Mouse (Mus musculus) embryonic facial prominence, embryonic 15.5 days (tissue): ENCODE data around the gene Myo1e. TPM values are rescaled to one million over a fixed set of nuclear protein-coding genes. Genes with fewer than 3 reads are reported as not detected.

ENCODE experiments used
- ATAC-seq: fragments of 200-750 bp; cut with Nextera tagmentation; 2 replicates; pipeline ENCODE4 v1.8.0; 2017; ENCODE audit warnings: low read depth, moderate TSS enrichment; ENCODE audit not compliant: insufficient number of reproducible peaks, low FRiP score, low TSS enrichment
- H3K27ac ChIP-seq: fragments of 300-500 bp; sonication (generic); replicated peaks from 2 replicates; pipeline ENCODE4 v1.5.1; 2015; ENCODE audit warnings: mild to moderate bottlenecking, inconsistent platforms
- H3K27me3 ChIP-seq: fragments of 300-500 bp; sonication (generic); 2 replicates; pipeline ENCODE4 v1.6.1; 2015; ENCODE audit warnings: inconsistent platforms
- H3K36me3 ChIP-seq: fragments of 300-500 bp; sonication (generic); 2 replicates; pipeline ENCODE4 v1.6.1; 2015; ENCODE audit warnings: mild to moderate bottlenecking, inconsistent platforms
- H3K4me1 ChIP-seq: fragments of 300-500 bp; sonication (generic); 2 replicates; pipeline ENCODE4 v1.6.1; 2015; ENCODE audit warnings: inconsistent platforms
- H3K4me2 ChIP-seq: fragments of 300-500 bp; sonication (generic); replicated peaks from 2 replicates; pipeline ENCODE4 v1.6.1; 2015; ENCODE audit warnings: mild to moderate bottlenecking, inconsistent platforms
- H3K4me3 ChIP-seq: fragments of 300-500 bp; sonication (generic); replicated peaks from 2 replicates; pipeline ENCODE4 v1.5.1; 2015; ENCODE audit warnings: mild to moderate bottlenecking, inconsistent platforms
- H3K9ac ChIP-seq: fragments of 300-500 bp; sonication (generic); 2 replicates; pipeline ENCODE4 v1.6.1; 2015; ENCODE audit warnings: inconsistent platforms
- H3K9me3 ChIP-seq: fragments of 300-500 bp; sonication (generic); replicated peaks from 2 replicates; pipeline ENCODE4 v1.6.1; 2016; ENCODE audit warnings: inconsistent platforms
- WGBS: fragments of 180-500 bp; shearing (Covaris S2); methylation state at CpG from one replicate; pipeline ENCODE4 v1.1.7; 2015; 5-methylcytosine and 5-hydroxymethylcytosine counted together
- polyA plus RNA-seq: library from polyadenylated mRNA; unstranded; fragments of >200 nt; fragmentation: Nextera tagmentation; extraction: Ambion mirVana; gene quantifications from 2 replicates; pipeline ENCODE4 v1.2.1, GENCODE M21; 2015

The Myo1e gene
- polyA plus RNA-seq, 1 experiment from 2014 or later: 26.4 TPM

- H3K9ac ChIP-seq: no peak overlapping the region
- H3K36me3 ChIP-seq: no peaks in the 10 kb centered on the region
- no peaks in the 10 kb centered on the region for H3K9me3 ChIP-seq
- H3K27ac ChIP-seq: no peak overlapping the region
- H3K27me3 ChIP-seq: no peaks in the 10 kb centered on the region
- no peak overlapping the region for H3K4me3 ChIP-seq
- H3K4me1 ChIP-seq: peaks cover 6% of the 10 kb centered on the region; the same call in 1 of the 2 replicates
- 68% methylated on average over 4 of the region's 4 CpGs for WGBS
- H3K4me2 ChIP-seq: no peak overlapping the region
- ATAC-seq: no peak
Measured at GRCm38 (mm10) chr9:70270468-70270867, 63.3 kb downstream of the Myo1e start.

GRCm38 (mm10) chr9:70271137-70271536 lies 64.0 kb downstream of the Myo1e start:
- Histone ChIP-seq H3K27ac (0 out of 2 replicates have a peak overlapping the region, but pooled peaks have one; percentile 36), H3K4me1 (peaks cover 6% of the 10 kb centered on the region; the same call in 1 of the 2 replicates), H3K4me2 (no peak overlapping the region), H3K36me3 (no peaks in the 10 kb centered on the region), H3K9ac (no peak overlapping the region), H3K9me3 (no peaks in the 10 kb centered on the region), H3K4me3 (no peak overlapping the region), H3K27me3 (no peaks in the 10 kb centered on the region)
- 61% methylated on average over 7 of the region's 7 CpGs for WGBS
- no peak for ATAC-seq

- Histone ChIP-seq H3K4me1 (peaks cover 6% of the 10 kb centered on the region; the same call in 1 of the 2 replicates), H3K27me3 (no peaks in the 10 kb centered on the region), H3K4me2 (no peak overlapping the region), H3K4me3 (no peak overlapping the region), H3K9me3 (no peaks in the 10 kb centered on the region), H3K9ac (no peak overlapping the region), H3K27ac (0 out of 2 replicates have a peak overlapping the region, but pooled peaks have one; percentile 36), H3K36me3 (no peaks in the 10 kb centered on the region)
- ATAC-seq: no peak
- 90% methylated on average over 9 of the region's 9 CpGs for WGBS
Measured at GRCm38 (mm10) chr9:70271631-70272030, 64.5 kb downstream of the Myo1e start.

- Histone ChIP-seq H3K9me3 (no peaks in the 10 kb centered on the region), H3K9ac (no peak overlapping the region), H3K27ac (no peak overlapping the region), H3K27me3 (no peaks in the 10 kb centered on the region), H3K4me3 (no peak overlapping the region), H3K36me3 (no peaks in the 10 kb centered on the region), H3K4me2 (no peak overlapping the region), H3K4me1 (peaks cover 6% of the 10 kb centered on the region; the same call in 1 of the 2 replicates)
- WGBS: 79% methylated on average over 6 of the region's 6 CpGs
- no peak for ATAC-seq
Measured at GRCm38 (mm10) chr9:70274071-70274470, 66.9 kb downstream of the Myo1e start.

GRCm38 (mm10) chr9:70274476-70274875 lies 67.3 kb downstream of the Myo1e start:
- Histone ChIP-seq H3K27me3 (no peaks in the 10 kb centered on the region), H3K9ac (no peak overlapping the region), H3K4me3 (no peak overlapping the region), H3K27ac (no peak overlapping the region), H3K36me3 (no peaks in the 10 kb centered on the region), H3K4me1 (peaks cover 6% of the 10 kb centered on the region; the same call in 1 of the 2 replicates), H3K9me3 (no peaks in the 10 kb centered on the region), H3K4me2 (no peak overlapping the region)
- ATAC-seq: no peak
- WGBS: 80% methylated on average over 6 of the region's 6 CpGs

- whole genome bisulfite sequencing: 86% methylated on average over 12 of the region's 12 CpGs
- Histone ChIP-seq H3K9me3 (no peaks in the 10 kb centered on the region), H3K4me3 (no peak overlapping the region), H3K4me2 (no peak overlapping the region), H3K9ac (no peak overlapping the region), H3K4me1 (peaks cover 6% of the 10 kb centered on the region; the same call in 1 of the 2 replicates), H3K27me3 (no peaks in the 10 kb centered on the region), H3K27ac (no peak overlapping the region), H3K36me3 (no peaks in the 10 kb centered on the region)
- no peak for ATAC-seq
Measured at GRCm38 (mm10) chr9:70274887-70275555, 67.9 kb downstream of the Myo1e start.

- 89% methylated on average over 3 of the region's 3 CpGs for WGBS
- no peaks in the 10 kb centered on the region for H3K36me3 ChIP-seq
Measured at GRCm38 (mm10) chr9:70277076-70277475, 69.9 kb downstream of the Myo1e start.

GRCm38 (mm10) chr9:70277529-70277982 lies 70.4 kb downstream of the Myo1e start:
- H3K9ac ChIP-seq: no peak overlapping the region
- no peak overlapping the region for H3K27ac ChIP-seq
- no peaks in the 10 kb centered on the region for H3K36me3 ChIP-seq
- 84% methylated on average over 11 of the region's 11 CpGs for WGBS
- no peak overlapping the region for H3K4me3 ChIP-seq
- no peaks in the 10 kb centered on the region for H3K27me3 ChIP-seq
- no peak overlapping the region for H3K4me2 ChIP-seq
- no peaks in the 10 kb centered on the region for H3K9me3 ChIP-seq
- no peak for ATAC-seq
- no peaks in the 10 kb centered on the region for H3K4me1 ChIP-seq

More at GRCm38 (mm10) chr9:70277076-70277475, 69.9 kb downstream of the Myo1e start:
- Histone ChIP-seq H3K4me2 (no peak overlapping the region), H3K27me3 (no peaks in the 10 kb centered on the region), H3K9ac (no peak overlapping the region), H3K27ac (no peak overlapping the region), H3K9me3 (no peaks in the 10 kb centered on the region), H3K4me1 (no peaks in the 10 kb centered on the region), H3K4me3 (no peak overlapping the region)
- no peak for ATAC-seq

GRCm38 (mm10) chr9:70281407-70281806 lies 74.3 kb downstream of the Myo1e start:
- no peak overlapping the region for H3K27ac ChIP-seq
- no peak overlapping the region for H3K4me3 ChIP-seq
- 0 out of 2 replicates have a peak, but pooled peaks cover 3% of the 10 kb centered on the region for H3K4me1 ChIP-seq
- H3K27me3 ChIP-seq: no peaks in the 10 kb centered on the region
- H3K36me3 ChIP-seq: no peaks in the 10 kb centered on the region
- H3K9ac ChIP-seq: no peak overlapping the region
- ATAC-seq: 0 out of 2 replicates have a peak, but pooled peaks have one; percentile 45
- 63% methylated on average over 8 of the region's 8 CpGs for WGBS
- no peaks in the 10 kb centered on the region for H3K9me3 ChIP-seq
- no peak overlapping the region for H3K4me2 ChIP-seq

- Histone ChIP-seq H3K4me3 (no peak overlapping the region), H3K9me3 (no peaks in the 10 kb centered on the region), H3K36me3 (no peaks in the 10 kb centered on the region), H3K4me2 (no peak overlapping the region), H3K27ac (no peak overlapping the region), H3K4me1 (0 out of 2 replicates have a peak, but pooled peaks cover 3% of the 10 kb centered on the region), H3K9ac (no peak overlapping the region), H3K27me3 (no peaks in the 10 kb centered on the region)
- 85% methylated on average over 8 of the region's 8 CpGs for WGBS
- no peak for ATAC-seq
Measured at GRCm38 (mm10) chr9:70282107-70282506, 75.0 kb downstream of the Myo1e start.

- Histone ChIP-seq H3K4me2 (no peak overlapping the region), H3K27me3 (no peaks in the 10 kb centered on the region), H3K36me3 (no peaks in the 10 kb centered on the region), H3K27ac (no peak overlapping the region), H3K9ac (no peak overlapping the region), H3K9me3 (no peaks in the 10 kb centered on the region), H3K4me3 (no peak overlapping the region), H3K4me1 (0 out of 2 replicates have a peak, but pooled peaks cover 3% of the 10 kb centered on the region)
- ATAC-seq: no peak
- 82% methylated on average over 4 of the region's 4 CpGs for WGBS
Measured at GRCm38 (mm10) chr9:70283151-70283550, 76.0 kb downstream of the Myo1e start.
